Mouse (Mus musculus): ENCODE data around the gene Cap1.

DNA sequence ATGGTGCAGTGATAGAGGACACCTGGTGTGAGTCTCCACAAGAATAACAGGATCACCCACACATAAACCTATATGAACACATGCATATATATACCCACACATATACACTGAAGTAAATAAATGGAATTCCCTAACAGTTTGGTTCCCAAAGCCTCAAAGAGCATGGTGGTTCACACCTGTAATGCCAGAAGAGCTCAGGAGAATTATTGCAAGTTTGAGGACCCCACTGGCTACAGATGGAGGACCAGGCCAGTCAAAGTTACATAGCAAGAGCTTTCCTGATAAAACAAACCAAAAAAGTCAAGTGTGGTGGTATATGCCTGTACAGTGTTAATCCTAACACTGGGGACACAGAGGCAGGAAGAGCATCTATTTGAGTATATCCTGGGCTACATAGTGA is 34.3 kb downstream of the Cap1 start:
- TF ChIP-seq CTCF (IDR thresholded peaks at IDR 0.05; ENCODE audit: control insufficient read depth, insufficient read depth, low read length) (no peak), POLR2A (IDR thresholded peaks at IDR 0.05; ENCODE audit: borderline replicate concordance, control insufficient read depth, low read depth, low read length) (no peak)

Data from bone marrow, adult 2 months (tissue).